Mouse (Mus musculus): ENCODE results near the gene Cfap54. TPM values are rescaled to one million over a fixed set of nuclear protein-coding genes. Genes with fewer than 3 reads are reported as not detected.

Cfap54 gene
- total RNA-seq, 2 experiments from 2014 or later, result 0.31 to 0.59 TPM

DNA sequence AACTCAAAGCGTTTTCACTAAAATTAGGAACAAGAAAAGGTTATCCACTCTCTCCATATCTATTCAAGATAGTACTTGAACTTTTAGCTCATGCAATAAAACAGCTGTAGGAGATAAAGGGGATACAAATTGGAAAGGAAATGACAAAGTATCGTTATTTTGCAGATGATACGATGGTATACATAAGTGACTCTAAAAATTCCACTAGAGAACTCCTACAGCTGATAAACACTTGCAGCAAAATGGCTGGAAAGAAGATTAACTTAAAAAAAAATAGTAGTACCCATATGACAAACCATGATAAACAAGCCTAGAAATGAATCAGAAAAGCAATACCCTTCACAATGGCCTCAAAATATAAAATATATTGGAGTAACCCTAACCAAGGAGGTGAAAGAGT is 352.7 kb downstream of the Cfap54 start:
- H3K27ac ChIP-seq, result no peak overlapping the region
- TF ChIP-seq CTCF (IDR thresholded peaks at IDR 0.05), result no peak
- no peak for DNase-seq
- intact Hi-C loops (cut with DNase I), result no loop called here
- no peak overlapping the region for H3K4me3 ChIP-seq

Other genes with a start within 250 kb of the Cfap54 start
- 1 to 10 TPM; 5.4 to 6.1 TPM for gene Cdk17, start 79.3 kb upstream of the Cfap54 start, total RNA-seq (2021)
- gene Elk3, start 229.5 kb upstream of the Cfap54 start, total RNA-seq (2021), result 10 to 100 TPM; 11.7 to 14.2 TPM